Mouse (Mus musculus): Measurements from ENCODE around the gene Hs1bp3. TPM values are rescaled to one million over a fixed set of nuclear protein-coding genes. Genes with fewer than 3 reads are reported as not detected.

Gene Hs1bp3
- polyA plus RNA-seq, 1 experiment from 2014 or later: 16.5 TPM

GRCm38 (mm10) chr12:8326825-8327674 lies 13.8 kb downstream of the Hs1bp3 start:
- H3K27ac ChIP-seq: no peak overlapping the region
- H3K4me3 ChIP-seq (replicated peaks): no peak overlapping the region
- peaks cover 21% of the 10 kb centered on the region for H3K4me1 ChIP-seq
- H3K4me2 ChIP-seq: no peak overlapping the region
- no peaks in the 10 kb centered on the region for H3K27me3 ChIP-seq
- 39% methylated on average over 17 of the region's 17 CpGs for WGBS
- peaks cover 30% of the 10 kb centered on the region for H3K36me3 ChIP-seq
- H3K9ac ChIP-seq: no peak overlapping the region
- no peaks in the 10 kb centered on the region for H3K9me3 ChIP-seq (replicated peaks)
- ATAC-seq (replicated peaks; ENCODE audit: low FRiP score): peak; percentile 75

GRCm38 (mm10) chr12:8327675-8328053 lies 14.4 kb downstream of the Hs1bp3 start:
- Histone ChIP-seq H3K27ac (no peak overlapping the region), H3K9ac (no peak overlapping the region), H3K27me3 (no peaks in the 10 kb centered on the region), H3K9me3 (replicated peaks) (no peaks in the 10 kb centered on the region), H3K4me2 (no peak overlapping the region), H3K36me3 (peaks cover 24% of the 10 kb centered on the region), H3K4me1 (peaks cover 24% of the 10 kb centered on the region), H3K4me3 (replicated peaks) (no peak overlapping the region)
- WGBS: 68% methylated on average over 1 of the region's 1 CpGs
- no peak for ATAC-seq (replicated peaks; ENCODE audit: low FRiP score)

GRCm38 (mm10) chr12:8329236-8329635 lies 16.0 kb downstream of the Hs1bp3 start:
- no peak overlapping the region for H3K9ac ChIP-seq
- no peaks in the 10 kb centered on the region for H3K27me3 ChIP-seq
- WGBS: 93% methylated on average over 7 of the region's 7 CpGs
- ATAC-seq (replicated peaks; ENCODE audit: low FRiP score): no peak
- no peak overlapping the region for H3K4me2 ChIP-seq
- H3K36me3 ChIP-seq: peaks cover 24% of the 10 kb centered on the region
- H3K9me3 ChIP-seq (replicated peaks): no peaks in the 10 kb centered on the region
- no peak overlapping the region for H3K27ac ChIP-seq
- H3K4me3 ChIP-seq (replicated peaks): no peak overlapping the region
- H3K4me1 ChIP-seq: peaks cover 25% of the 10 kb centered on the region

- Histone ChIP-seq H3K9ac (no peak overlapping the region), H3K27ac (peak overlapping the region; percentile 5), H3K4me1 (peaks cover 26% of the 10 kb centered on the region), H3K4me3 (replicated peaks) (no peak overlapping the region), H3K27me3 (no peaks in the 10 kb centered on the region), H3K36me3 (peaks cover 22% of the 10 kb centered on the region; the same call in 1 of the 2 replicates), H3K4me2 (no peak overlapping the region), H3K9me3 (replicated peaks) (no peaks in the 10 kb centered on the region)
- WGBS: 37% methylated on average over 14 of the region's 14 CpGs
- peak; percentile 69 for ATAC-seq (replicated peaks; ENCODE audit: low FRiP score)
Observed at GRCm38 (mm10) chr12:8331489-8332173, 18.4 kb downstream of the Hs1bp3 start.

GRCm38 (mm10) chr12:8332174-8332542 lies 18.9 kb downstream of the Hs1bp3 start:
- H3K9ac ChIP-seq: no peak overlapping the region
- H3K4me1 ChIP-seq: peaks cover 24% of the 10 kb centered on the region
- no peaks in the 10 kb centered on the region for H3K27me3 ChIP-seq
- no peak overlapping the region for H3K4me2 ChIP-seq
- no peak overlapping the region for H3K4me3 ChIP-seq (replicated peaks)
- peak; percentile 30 for ATAC-seq (replicated peaks; ENCODE audit: low FRiP score)
- 31% methylated on average over 5 of the region's 5 CpGs for WGBS
- H3K36me3 ChIP-seq: peaks cover 27% of the 10 kb centered on the region
- H3K27ac ChIP-seq: no peak overlapping the region; the same call in 1 of the 2 replicates
- H3K9me3 ChIP-seq (replicated peaks): no peaks in the 10 kb centered on the region

GRCm38 (mm10) chr12:8333617-8334016 lies 20.4 kb downstream of the Hs1bp3 start:
- Histone ChIP-seq H3K27me3 (no peaks in the 10 kb centered on the region), H3K9ac (no peak overlapping the region), H3K36me3 (peaks cover 41% of the 10 kb centered on the region), H3K4me2 (no peak overlapping the region), H3K9me3 (replicated peaks) (no peaks in the 10 kb centered on the region), H3K27ac (no peak overlapping the region), H3K4me3 (replicated peaks) (no peak overlapping the region), H3K4me1 (peaks cover 25% of the 10 kb centered on the region)
- no peak for ATAC-seq (replicated peaks; ENCODE audit: low FRiP score)
- WGBS: 87% methylated on average over 8 of the region's 8 CpGs

GRCm38 (mm10) chr12:8334261-8334660 lies 21.0 kb downstream of the Hs1bp3 start:
- ATAC-seq (replicated peaks; ENCODE audit: low FRiP score): no peak

GRCm38 (mm10) chr12:8335503-8335902 lies 22.3 kb downstream of the Hs1bp3 start:
- H3K4me3 ChIP-seq (replicated peaks): no peak overlapping the region
- H3K36me3 ChIP-seq: peaks cover 40% of the 10 kb centered on the region
- ATAC-seq (replicated peaks; ENCODE audit: low FRiP score): no peak
- H3K4me2 ChIP-seq: no peak overlapping the region
- WGBS: 93% methylated on average over 2 of the region's 2 CpGs
- H3K27ac ChIP-seq: no peak overlapping the region
- H3K9me3 ChIP-seq (replicated peaks): no peaks in the 10 kb centered on the region
- peaks cover 33% of the 10 kb centered on the region for H3K4me1 ChIP-seq
- H3K27me3 ChIP-seq: no peaks in the 10 kb centered on the region
- H3K9ac ChIP-seq: no peak overlapping the region

More at GRCm38 (mm10) chr12:8334261-8334660, 21.0 kb downstream of the Hs1bp3 start:
- 64% methylated on average over 4 of the region's 4 CpGs for WGBS
- Histone ChIP-seq H3K4me1 (peaks cover 26% of the 10 kb centered on the region), H3K9me3 (replicated peaks) (no peaks in the 10 kb centered on the region), H3K9ac (no peak overlapping the region), H3K36me3 (peaks cover 40% of the 10 kb centered on the region), H3K27ac (no peak overlapping the region), H3K4me3 (replicated peaks) (no peak overlapping the region), H3K4me2 (no peak overlapping the region), H3K27me3 (no peaks in the 10 kb centered on the region)

GRCm38 (mm10) chr12:8336601-8337285 lies 23.5 kb downstream of the Hs1bp3 start:
- Histone ChIP-seq H3K36me3 (peaks cover 46% of the 10 kb centered on the region), H3K4me1 (peaks cover 26% of the 10 kb centered on the region), H3K27me3 (no peaks in the 10 kb centered on the region), H3K27ac (no peak overlapping the region), H3K4me3 (replicated peaks) (no peak overlapping the region), H3K9ac (no peak overlapping the region), H3K9me3 (replicated peaks) (no peaks in the 10 kb centered on the region), H3K4me2 (no peak overlapping the region)
- ATAC-seq (replicated peaks; ENCODE audit: low FRiP score): no peak
- 89% methylated on average over 10 of the region's 10 CpGs for WGBS

GRCm38 (mm10) chr12:8337286-8338060 lies 24.2 kb downstream of the Hs1bp3 start:
- Histone ChIP-seq H3K27me3 (no peaks in the 10 kb centered on the region), H3K4me3 (replicated peaks) (no peak overlapping the region), H3K9ac (no peak overlapping the region), H3K36me3 (peaks cover 53% of the 10 kb centered on the region), H3K4me2 (no peak overlapping the region), H3K4me1 (peaks cover 19% of the 10 kb centered on the region), H3K27ac (no peak overlapping the region), H3K9me3 (replicated peaks) (no peaks in the 10 kb centered on the region)
- WGBS: 76% methylated on average over 12 of the region's 12 CpGs
- no peak for ATAC-seq (replicated peaks; ENCODE audit: low FRiP score)

- peaks cover 60% of the 10 kb centered on the region for H3K36me3 ChIP-seq
- H3K4me3 ChIP-seq (replicated peaks): no peak overlapping the region
- no peak overlapping the region for H3K4me2 ChIP-seq
- WGBS: 58% methylated on average over 4 of the region's 4 CpGs
- no peaks in the 10 kb centered on the region for H3K27me3 ChIP-seq
- no peak overlapping the region for H3K9ac ChIP-seq
- no peaks in the 10 kb centered on the region for H3K9me3 ChIP-seq (replicated peaks)
- H3K27ac ChIP-seq: no peak overlapping the region
- peaks cover 19% of the 10 kb centered on the region for H3K4me1 ChIP-seq
- no peak for ATAC-seq (replicated peaks; ENCODE audit: low FRiP score)
Observed at GRCm38 (mm10) chr12:8338491-8338890, 25.3 kb downstream of the Hs1bp3 start.

All from kidney, embryonic 15.5 days (tissue).